Mouse (Mus musculus): ENCODE data around the gene Cdipt. TPM values are rescaled to one million over a fixed set of nuclear protein-coding genes. Genes with fewer than 3 reads are reported as not detected.

Gene Cdipt
- total and polyA plus RNA-seq, 3 experiments: 44.4 to 133 (median 45.9) TPM

- no peaks in the 10 kb centered on the region for H3K79me2 ChIP-seq (replicated peaks; ENCODE audit: control insufficient read depth, insufficient read depth, low read length)
- no peaks in the 10 kb centered on the region; the same call in 1 of the 2 replicates for H3K4me1 ChIP-seq (ENCODE audit: control insufficient read depth, insufficient read depth, low read length)
- DNase-seq: no peak
- H3K27me3 ChIP-seq (ENCODE audit: control insufficient read depth, insufficient read depth, low read length): no peaks in the 10 kb centered on the region
- 65% methylated on average over 7 of the region's 7 CpGs for WGBS
- no peak overlapping the region for H3K9ac ChIP-seq (ENCODE audit: low read depth, low read length)
- peaks cover 3% of the 10 kb centered on the region; the same call in 1 of the 2 replicates for H3K36me3 ChIP-seq (ENCODE audit: control insufficient read depth, insufficient read depth, low read length)
- H3K27ac ChIP-seq: no peak overlapping the region
- TF ChIP-seq EP300 (IDR thresholded peaks at IDR 0.05; ENCODE audit: insufficient read depth, low read depth, low read length): no peak
- TF ChIP-seq CTCF (IDR thresholded peaks at IDR 0.05): no peak
- H3K4me3 ChIP-seq: no peak overlapping the region
- intact Hi-C loops (cut with DNase I): no loop called here
These were observed 7.4 kb downstream of the Cdipt start for GRCm38 (mm10) chr7:126983113-126983512.

- no peak for DNase-seq
These were observed 9.1 kb downstream of the Cdipt start for GRCm38 (mm10) chr7:126984667-126985444.

DNA sequence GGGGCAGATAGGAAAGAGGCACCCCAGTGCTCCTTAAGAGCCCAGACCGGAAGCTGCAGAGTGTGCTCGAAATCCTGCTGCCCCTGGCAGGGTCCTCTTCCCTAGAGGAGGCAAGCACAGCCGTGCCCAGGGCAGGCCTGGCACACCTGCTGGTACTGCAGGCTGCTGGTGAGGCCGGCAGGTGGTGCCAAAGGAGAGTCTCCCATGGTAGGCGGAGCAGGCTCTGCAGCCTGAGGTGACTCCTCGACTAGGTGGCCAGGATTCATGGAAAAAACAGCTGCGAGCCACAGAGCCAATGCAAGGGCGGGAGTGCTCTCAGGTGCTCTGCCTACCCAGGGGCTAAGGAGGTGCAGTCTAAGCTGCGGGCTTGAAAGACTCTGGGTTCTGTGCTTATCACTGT lies 10.6 kb downstream of the Cdipt start:
- peak; percentile 45 to 48 for DNase-seq
- TF ChIP-seq CTCF (IDR thresholded peaks at IDR 0.05): peak; percentile 73
- no peak for TF ChIP-seq POLR2A (IDR thresholded peaks at IDR 0.05; ENCODE audit: insufficient read depth, low read depth, low read length)
- TF ChIP-seq EP300 (IDR thresholded peaks at IDR 0.05; ENCODE audit: insufficient read depth, low read depth, low read length): 0 out of 2 replicates have a peak, but pooled peaks have one; percentile 6
- H3K27ac ChIP-seq: no peak overlapping the region

More at GRCm38 (mm10) chr7:126984667-126985444, 9.1 kb downstream of the Cdipt start:
- Histone ChIP-seq H3K9ac (ENCODE audit: low read depth, low read length) (no peak overlapping the region), H3K4me3 (no peak overlapping the region), H3K79me2 (replicated peaks; ENCODE audit: control insufficient read depth, insufficient read depth, low read length) (no peaks in the 10 kb centered on the region), H3K27me3 (ENCODE audit: control insufficient read depth, insufficient read depth, low read length) (no peaks in the 10 kb centered on the region), H3K36me3 (ENCODE audit: control insufficient read depth, insufficient read depth, low read length) (no peaks in the 10 kb centered on the region), H3K4me1 (ENCODE audit: control insufficient read depth, insufficient read depth, low read length) (no peaks in the 10 kb centered on the region), H3K27ac (no peak overlapping the region)
- no peak for TF ChIP-seq CTCF (IDR thresholded peaks at IDR 0.05)
- no peak for TF ChIP-seq POLR2A (IDR thresholded peaks at IDR 0.05; ENCODE audit: insufficient read depth, low read depth, low read length)
- TF ChIP-seq EP300 (IDR thresholded peaks at IDR 0.05; ENCODE audit: insufficient read depth, low read depth, low read length): no peak
- intact Hi-C loops (cut with DNase I): no loop called here
- 59% methylated on average over 10 of the region's 10 CpGs for WGBS

DNA sequence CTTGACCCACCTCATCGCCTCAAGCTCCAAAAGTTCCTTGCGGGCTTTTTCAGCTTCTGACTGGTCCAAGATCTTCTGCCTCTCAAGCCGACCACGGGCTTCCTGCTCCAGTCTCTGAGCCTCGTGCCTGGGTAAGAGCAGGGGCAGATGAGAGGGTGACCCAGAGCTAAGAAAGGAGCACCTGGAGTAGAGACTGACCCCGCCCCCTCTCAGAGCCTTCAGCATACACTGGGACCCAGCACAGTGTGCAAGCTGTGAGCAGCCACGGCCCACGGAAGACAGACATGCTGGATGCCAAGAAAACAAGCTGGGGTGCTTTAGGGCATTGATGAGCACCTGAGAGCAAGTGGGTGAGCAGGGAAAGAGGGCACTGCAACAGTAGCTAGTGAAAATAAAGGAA lies 13.1 kb downstream of the Cdipt start:
- Histone ChIP-seq H3K27me3 (ENCODE audit: control insufficient read depth, insufficient read depth, low read length) (no peaks in the 10 kb centered on the region), H3K4me1 (ENCODE audit: control insufficient read depth, insufficient read depth, low read length) (no peaks in the 10 kb centered on the region), H3K27ac (no peak overlapping the region), H3K36me3 (ENCODE audit: control insufficient read depth, insufficient read depth, low read length) (no peaks in the 10 kb centered on the region), H3K9ac (ENCODE audit: low read depth, low read length) (no peak overlapping the region), H3K79me2 (replicated peaks; ENCODE audit: control insufficient read depth, insufficient read depth, low read length) (no peaks in the 10 kb centered on the region), H3K4me3 (no peak overlapping the region)
- WGBS: 84% methylated on average over 8 of the region's 8 CpGs
- no peak for DNase-seq
- TF ChIP-seq CTCF (IDR thresholded peaks at IDR 0.05): no peak
- intact Hi-C loops (cut with DNase I): no loop called here

More for the DNA sequence above, 10.6 kb downstream of the Cdipt start:
- Histone ChIP-seq H3K4me1 (ENCODE audit: control insufficient read depth, insufficient read depth, low read length) (no peaks in the 10 kb centered on the region), H3K79me2 (replicated peaks; ENCODE audit: control insufficient read depth, insufficient read depth, low read length) (no peaks in the 10 kb centered on the region), H3K4me3 (no peak overlapping the region), H3K9ac (ENCODE audit: low read depth, low read length) (no peak overlapping the region), H3K36me3 (ENCODE audit: control insufficient read depth, insufficient read depth, low read length) (no peaks in the 10 kb centered on the region), H3K27me3 (ENCODE audit: control insufficient read depth, insufficient read depth, low read length) (no peaks in the 10 kb centered on the region)
- 45% methylated on average over 9 of the region's 9 CpGs for WGBS
- intact Hi-C loops (cut with DNase I): loop anchor here (2.0 kb wide), 1 partner anchor 118 kb away; no protein-coding TSS in a partner anchor

DNA sequence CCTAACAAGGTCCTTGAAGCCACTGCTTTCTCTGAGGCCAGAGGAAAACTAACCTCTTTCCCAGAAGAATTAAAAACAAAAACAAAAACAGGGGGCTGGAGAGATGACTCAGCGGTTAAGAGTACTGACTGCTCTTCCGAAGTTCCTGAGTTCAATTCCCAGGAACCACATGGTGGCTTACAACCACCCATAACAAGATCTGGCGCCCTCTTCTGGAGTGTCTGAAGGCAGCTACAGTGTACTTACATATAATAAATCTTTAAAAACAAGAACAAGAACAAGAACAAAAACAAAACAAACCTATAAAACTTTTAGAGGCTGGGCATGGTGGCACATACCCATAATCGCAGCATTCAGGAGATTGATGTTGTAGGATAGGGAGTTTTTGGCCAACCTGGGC lies 20.7 kb downstream of the Cdipt start:
- no peaks in the 10 kb centered on the region for H3K27me3 ChIP-seq (ENCODE audit: control insufficient read depth, insufficient read depth, low read length)
- H3K4me1 ChIP-seq (ENCODE audit: control insufficient read depth, insufficient read depth, low read length): no peaks in the 10 kb centered on the region
- WGBS: 89% methylated on average over 4 of the region's 4 CpGs
- no peak overlapping the region for H3K9ac ChIP-seq (ENCODE audit: low read depth, low read length)
- intact Hi-C loops (cut with DNase I): no loop called here
- TF ChIP-seq EP300 (IDR thresholded peaks at IDR 0.05; ENCODE audit: insufficient read depth, low read depth, low read length) (no peak), POLR2A (IDR thresholded peaks at IDR 0.05; ENCODE audit: insufficient read depth, low read depth, low read length) (no peak), CTCF (IDR thresholded peaks at IDR 0.05) (peak; percentile 54)
- no peak for DNase-seq
- no peak overlapping the region for H3K4me3 ChIP-seq
- H3K27ac ChIP-seq: no peak overlapping the region
- H3K36me3 ChIP-seq (ENCODE audit: control insufficient read depth, insufficient read depth, low read length): no peaks in the 10 kb centered on the region
- H3K79me2 ChIP-seq (replicated peaks; ENCODE audit: control insufficient read depth, insufficient read depth, low read length): no peaks in the 10 kb centered on the region

DNA sequence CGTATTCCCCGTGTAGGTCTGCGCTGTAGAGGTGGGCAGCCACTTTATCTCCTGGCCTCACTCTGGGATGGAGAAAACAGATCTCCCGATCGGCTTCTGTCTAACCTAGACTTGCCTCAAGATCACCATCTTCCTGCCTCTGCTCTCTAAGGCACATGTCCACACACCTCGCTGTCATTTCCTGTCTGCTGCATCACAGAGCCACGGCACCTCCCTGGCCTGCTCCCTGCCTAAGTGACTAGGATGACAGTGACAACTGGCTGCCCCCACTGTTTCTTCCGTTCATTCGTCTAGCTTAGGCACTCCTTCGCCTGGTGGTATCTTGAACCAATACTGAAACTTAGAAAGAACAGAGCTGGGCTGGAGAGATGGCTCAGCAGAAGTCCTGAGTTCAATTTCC lies 23.9 kb downstream of the Cdipt start:
- Histone ChIP-seq H3K27me3 (ENCODE audit: control insufficient read depth, insufficient read depth, low read length) (no peaks in the 10 kb centered on the region), H3K4me1 (ENCODE audit: control insufficient read depth, insufficient read depth, low read length) (no peaks in the 10 kb centered on the region; the same call in 1 of the 2 replicates), H3K27ac (no peak overlapping the region), H3K36me3 (ENCODE audit: control insufficient read depth, insufficient read depth, low read length) (no peaks in the 10 kb centered on the region), H3K4me3 (no peak overlapping the region), H3K9ac (ENCODE audit: low read depth, low read length) (no peak overlapping the region), H3K79me2 (replicated peaks; ENCODE audit: control insufficient read depth, insufficient read depth, low read length) (no peaks in the 10 kb centered on the region)
- intact Hi-C loops (cut with DNase I): no loop called here
- no peak for DNase-seq
- 62% methylated on average over 10 of the region's 10 CpGs for WGBS
- no peak for TF ChIP-seq EP300 (IDR thresholded peaks at IDR 0.05; ENCODE audit: insufficient read depth, low read depth, low read length)
- no peak for TF ChIP-seq POLR2A (IDR thresholded peaks at IDR 0.05; ENCODE audit: insufficient read depth, low read depth, low read length)
- TF ChIP-seq CTCF (IDR thresholded peaks at IDR 0.05): no peak

Data from heart, adult 2 months (tissue).